ENCODE assay signal across 12 mouse cellular contexts in the genomic region with DNA sequence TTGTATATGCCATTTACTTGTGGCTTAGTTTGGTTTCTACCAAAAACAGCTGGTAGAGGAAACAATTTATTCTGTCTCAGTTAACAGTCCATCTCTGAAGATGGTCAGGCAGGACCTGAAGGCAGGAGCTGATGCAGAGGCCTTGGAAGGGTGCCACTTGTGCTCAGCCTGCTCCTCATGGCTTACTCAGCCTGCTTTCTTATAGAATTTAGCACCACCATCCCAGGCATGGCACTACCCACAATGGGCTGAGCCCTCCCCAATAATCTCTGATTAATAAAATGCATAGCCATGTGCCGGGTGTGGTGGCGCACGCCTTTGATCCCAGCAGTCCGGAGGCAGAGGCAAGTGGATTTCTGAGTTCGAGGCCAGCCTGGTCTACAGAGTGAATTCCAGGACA. TPM values are rescaled to one million over a fixed set of nuclear protein-coding genes. Genes with fewer than 3 reads are reported as not detected.
DNase-seq lines count a peak whose midpoint lies in the region; ATAC-seq and TF ChIP-seq lines count a peak whose summit lies in the region.
"Had no signal": no experiment of that assay in that cellular context is flagged by ENCODE, and none has a peak within 500 bp of the region (broad histone marks: within the 10 kb centered on the region; RNA-seq: fewer than 3 reads in every experiment).

No protein-coding gene starts in this region.

- peaks cover 58% of the 10 kb centered on the region for H3K4me1 ChIP-seq in forebrain, embryonic 15.5 days
- peaks cover 18% of the 10 kb centered on the region for H3K4me1 ChIP-seq in forebrain, embryonic 11.5 days (replicated peaks; ENCODE audit: control insufficient read depth, insufficient read depth, low read length)
- peaks cover 59% of the 10 kb centered on the region for H3K4me1 ChIP-seq in E14TG2a.4 (replicated peaks; ENCODE audit: low read depth, low read length)

- TF ChIP-seq CTCF in E14TG2a.4 (conservative IDR thresholded peaks at IDR 0.05; ENCODE audit: low read length), result no peak

- no peaks in the 10 kb centered on the region for H3K9me3 ChIP-seq in forebrain, embryonic 15.5 days
- no peaks in the 10 kb centered on the region for H3K9me3 ChIP-seq in forebrain, embryonic 11.5 days (ENCODE audit: control insufficient read depth, low read length)
- H3K9me3 ChIP-seq in E14TG2a.4 (ENCODE audit: low read length), result no peaks in the 10 kb centered on the region

- 96% methylated on average over 5 of the region's 5 CpGs for WGBS in forebrain, embryonic 15.5 days
- WGBS in forebrain, embryonic 11.5 days, result 98% methylated on average over 5 of the region's 5 CpGs

- H3K27me3 ChIP-seq in forebrain, embryonic 15.5 days, result no peaks in the 10 kb centered on the region
- no peaks in the 10 kb centered on the region for H3K27me3 ChIP-seq in forebrain, embryonic 11.5 days (ENCODE audit: control insufficient read depth, insufficient read depth, low read length)
- H3K27me3 ChIP-seq in E14TG2a.4 (ENCODE audit: insufficient read depth, low read length), result peaks cover 20% of the 10 kb centered on the region

- H3K4me3 ChIP-seq in forebrain, embryonic 15.5 days, result 0 out of 2 replicates have a peak overlapping the region, but pooled peaks have one; percentile 80
- H3K4me3 ChIP-seq in forebrain, embryonic 11.5 days (ENCODE audit: low read depth, low read length), result no peak overlapping the region
- 0 out of 2 replicates have a peak overlapping the region, but pooled peaks have one; percentile 90 for H3K4me3 ChIP-seq in E14TG2a.4 (replicated peaks; ENCODE audit: low read length)

- no peak overlapping the region for H3K9ac ChIP-seq in forebrain, embryonic 15.5 days (replicated peaks)
- no peak overlapping the region for H3K9ac ChIP-seq in forebrain, embryonic 11.5 days (ENCODE audit: low read length)

- DNase-seq in forebrain, embryonic 11.5 days (ENCODE audit: low spot score), result no peak
- peak; percentile 23 for DNase-seq in kidney, adult 9 months
- DNase-seq in kidney, postnatal 14 days, result no peak
- peak; percentile 36 to 40 for DNase-seq in cerebellum, postnatal 10 days
- DNase-seq in urinary bladder, postnatal 10 days (ENCODE audit: low spot score), result no peak
- DNase-seq: layer of hippocampus, postnatal 36 days; thymus, postnatal 36 days had no signal

- H3K36me3 ChIP-seq in forebrain, embryonic 15.5 days, result peaks cover 2% of the 10 kb centered on the region; the same call in 1 of the 2 replicates
- no peaks in the 10 kb centered on the region for H3K36me3 ChIP-seq in forebrain, embryonic 11.5 days (ENCODE audit: control insufficient read depth, insufficient read depth, low read length)
- peaks cover 35% of the 10 kb centered on the region for H3K36me3 ChIP-seq in E14TG2a.4 (ENCODE audit: insufficient read depth, low read length)

- no peak overlapping the region for H3K4me2 ChIP-seq in forebrain, embryonic 15.5 days (replicated peaks)
- H3K4me2 ChIP-seq in forebrain, embryonic 11.5 days (ENCODE audit: low read depth, low read length, severe bottlenecking), result no peak overlapping the region

- no peak overlapping the region for H3K27ac ChIP-seq in forebrain, embryonic 15.5 days (replicated peaks)
- no peak overlapping the region for H3K27ac ChIP-seq in forebrain, embryonic 11.5 days (ENCODE audit: low read depth, low read length)
- H3K27ac ChIP-seq: stomach, postnatal 0 days had no signal

- no peak for ATAC-seq in forebrain, embryonic 15.5 days (replicated peaks)
- no peak for ATAC-seq in forebrain, embryonic 11.5 days (replicated peaks; ENCODE audit: low FRiP score)
- ATAC-seq in monocyte, adult 5-6 weeks (replicated peaks; ENCODE audit: insufficient number of reproducible peaks, low FRiP score, low TSS enrichment, poor library complexity, severe bottlenecking), result no peak
- ATAC-seq: activated CD4-positive, CD25-positive, alpha-beta regulatory T cell, adult 4 months had no signal

RNA-seq across cellular contexts. Expression of a gene that starts 1.4 kb away (rescaled TPM):
- 189 and 199 TPM in 2 replicates for polyA plus RNA-seq in forebrain, embryonic 15.5 days (2015; fragmentation: Nextera tagmentation; extraction: Ambion mirVana)
- polyA plus RNA-seq in forebrain, embryonic 11.5 days (2014; fragmentation: Nextera tagmentation; extraction: Ambion mirVana), result 186 TPM in 2 replicates
- total RNA-seq in monocyte, adult 5-6 weeks (2017), result 5.7 to 17.9 TPM (median 13.7 TPM) in 3 replicates

RNA-seq across cellular contexts. Expression of a gene that starts 2.7 kb away (rescaled TPM):
- polyA plus RNA-seq in forebrain, embryonic 15.5 days (2015; fragmentation: Nextera tagmentation; extraction: Ambion mirVana), result 139 and 140 TPM in 2 replicates
- 76.6 and 76.7 TPM in 2 replicates for polyA plus RNA-seq in forebrain, embryonic 11.5 days (2014; fragmentation: Nextera tagmentation; extraction: Ambion mirVana)
- 2.2 to 12.0 TPM (median 8.3 TPM) in 3 replicates for total RNA-seq in monocyte, adult 5-6 weeks (2017)

RNA-seq across cellular contexts. Expression of a gene that starts 2.8 kb away (rescaled TPM):
- 222 and 240 TPM in 2 replicates for polyA plus RNA-seq in forebrain, embryonic 15.5 days (2015; fragmentation: Nextera tagmentation; extraction: Ambion mirVana)
- polyA plus RNA-seq in forebrain, embryonic 11.5 days (2014; fragmentation: Nextera tagmentation; extraction: Ambion mirVana), result 133 and 146 TPM in 2 replicates
- total RNA-seq in monocyte, adult 5-6 weeks (2017), result 33.6 to 53.8 TPM (median 42.4 TPM) in 3 replicates

RNA-seq across cellular contexts. Expression of a gene that starts 19.6 kb away (rescaled TPM):
- polyA plus RNA-seq in forebrain, embryonic 15.5 days (2015; fragmentation: Nextera tagmentation; extraction: Ambion mirVana), result 9.4 and 9.8 TPM in 2 replicates
- polyA plus RNA-seq in forebrain, embryonic 11.5 days (2014; fragmentation: Nextera tagmentation; extraction: Ambion mirVana), result 5.7 and 9.3 TPM in 2 replicates
- total RNA-seq in monocyte, adult 5-6 weeks (2017), result 4.7 to 11.0 TPM (median 8.5 TPM) in 3 replicates

RNA-seq across cellular contexts. Expression of a gene that starts 21.7 kb away (rescaled TPM):
- polyA plus RNA-seq in forebrain, embryonic 15.5 days (2015; fragmentation: Nextera tagmentation; extraction: Ambion mirVana), result 12.2 and 13.7 TPM in 2 replicates
- 7.9 and 10.8 TPM in 2 replicates for polyA plus RNA-seq in forebrain, embryonic 11.5 days (2014; fragmentation: Nextera tagmentation; extraction: Ambion mirVana)
- 16.0 to 22.2 TPM (median 16.4 TPM) in 3 replicates for total RNA-seq in monocyte, adult 5-6 weeks (2017)

Comparison
In these comparisons a context has a peak if more than half of its experiments do, and no peak if none do; other contexts are left out.
1. DNase-seq: peak in kidney, adult 9 months (single experiment) and cerebellum, postnatal 10 days (2 of 2); none in forebrain, embryonic 11.5 days (single experiment), kidney, postnatal 14 days (single experiment) and urinary bladder, postnatal 10 days (single experiment).